24 mouse cellular contexts compared by ENCODE assay signal in the genomic region with DNA sequence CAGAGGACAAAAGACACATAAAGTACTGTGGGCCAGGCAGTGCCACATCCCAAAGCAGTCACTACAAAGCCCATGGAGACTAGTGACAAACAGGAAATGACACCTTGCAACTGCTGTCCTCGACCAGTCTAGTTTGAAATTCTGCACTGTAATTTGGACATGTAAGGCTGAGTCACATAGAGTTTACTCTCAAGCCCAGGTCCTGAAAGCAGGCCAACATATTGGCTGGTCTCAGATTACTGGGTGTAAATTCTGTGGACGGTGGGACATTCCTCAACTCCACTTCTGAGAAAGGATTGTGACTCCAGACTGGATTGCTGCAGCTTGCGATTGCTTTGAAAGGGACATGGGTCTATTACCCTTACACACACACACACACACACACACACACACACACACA.
DNase-seq lines count a peak whose midpoint lies in the region; ATAC-seq and TF ChIP-seq lines count a peak whose summit lies in the region.
"Had no signal": no experiment of that assay in that cellular context is flagged by ENCODE, and none has a peak within 500 bp of the region (broad histone marks: within the 10 kb centered on the region; RNA-seq: fewer than 3 reads in every experiment).

No protein-coding gene starts in this region.

- WGBS in lung, embryonic 16.5 days = 45% methylated on average over 3 of the region's 3 CpGs
- WGBS in midbrain, postnatal 0 days = 86% methylated on average over 3 of the region's 3 CpGs

- H3K27ac ChIP-seq in lung, embryonic 16.5 days (ENCODE audit: low read length) = no peak overlapping the region
- no peak overlapping the region for H3K27ac ChIP-seq in midbrain, postnatal 0 days (ENCODE audit: low read depth, low read length)
- H3K27ac ChIP-seq: embryonic facial prominence, embryonic 13.5 days; forebrain, embryonic 10.5 days; heart, adult 2 months; hindbrain, postnatal 0 days; kidney, postnatal 0 days; liver, embryonic 14.5 days; stomach, embryonic 15.5 days had no signal

- H3K4me1 ChIP-seq in lung, embryonic 16.5 days (replicated peaks; ENCODE audit: control insufficient read depth, insufficient read depth, low read length) = no peaks in the 10 kb centered on the region
- H3K4me1 ChIP-seq in midbrain, postnatal 0 days (ENCODE audit: insufficient read depth, low read length) = no peaks in the 10 kb centered on the region
- H3K4me1 ChIP-seq: embryonic facial prominence, embryonic 13.5 days; stomach, embryonic 15.5 days had no signal

- H3K9ac ChIP-seq in lung, embryonic 16.5 days (ENCODE audit: low read length) = no peak overlapping the region
- no peak overlapping the region for H3K9ac ChIP-seq in midbrain, postnatal 0 days (replicated peaks; ENCODE audit: low read length, poor library complexity, severe bottlenecking)
- H3K9ac ChIP-seq: embryonic facial prominence, embryonic 13.5 days; liver, embryonic 14.5 days; stomach, embryonic 15.5 days had no signal

- no peaks in the 10 kb centered on the region for H3K36me3 ChIP-seq in lung, embryonic 16.5 days (ENCODE audit: control insufficient read depth, insufficient read depth, low read length)
- no peaks in the 10 kb centered on the region for H3K36me3 ChIP-seq in midbrain, postnatal 0 days (ENCODE audit: insufficient read depth, low read length)
- H3K36me3 ChIP-seq: embryonic facial prominence, embryonic 13.5 days; forebrain, embryonic 10.5 days; stomach, embryonic 15.5 days had no signal

- peak; percentile 26 for DNase-seq in adrenal gland, postnatal 14 days
- DNase-seq in adrenal gland, postnatal 4 days (ENCODE audit: low spot score in 2 of 2) = no peak
- no peak for DNase-seq in lung, postnatal 14 days
- DNase-seq in adipocyte (ENCODE audit: low spot score) = peak; percentile 8
- DNase-seq in lung, postnatal 36 days = peak; percentile 8
- no peak for DNase-seq in midbrain, postnatal 0 days (ENCODE audit: low spot score)
- no peak for DNase-seq in thymus, adult 18-20 months
- DNase-seq: adrenal gland, adult 2 months; cerebellum, adult 9-10 months; gastrocnemius, postnatal 25 days; heart, adult 2 months; heart, postnatal 4 days; kidney, adult 11 months; midbrain, embryonic 14.5 days; right cerebral cortex, postnatal 25 days; thymus, postnatal 14 days had no signal

- H3K9me3 ChIP-seq in lung, embryonic 16.5 days (ENCODE audit: control insufficient read depth, low read length) = no peaks in the 10 kb centered on the region
- H3K9me3 ChIP-seq in midbrain, postnatal 0 days (ENCODE audit: low read length) = no peaks in the 10 kb centered on the region
- H3K9me3 ChIP-seq: embryonic facial prominence, embryonic 13.5 days; forebrain, embryonic 10.5 days; stomach, embryonic 15.5 days had no signal

- H3K4me3 ChIP-seq in lung, embryonic 16.5 days (ENCODE audit: low read length) = no peak overlapping the region
- H3K4me3 ChIP-seq in midbrain, postnatal 0 days (ENCODE audit: low read depth, low read length) = no peak overlapping the region
- H3K4me3 ChIP-seq: embryonic facial prominence, embryonic 13.5 days; forebrain, embryonic 10.5 days; heart, adult 2 months; stomach, embryonic 15.5 days had no signal

- H3K27me3 ChIP-seq in lung, embryonic 16.5 days (ENCODE audit: control insufficient read depth, insufficient read depth, low read depth, low read length) = no peaks in the 10 kb centered on the region
- H3K27me3 ChIP-seq in midbrain, postnatal 0 days (ENCODE audit: insufficient read depth, low read length) = no peaks in the 10 kb centered on the region
- H3K27me3 ChIP-seq: CH12.LX; embryonic facial prominence, embryonic 13.5 days; stomach, embryonic 15.5 days had no signal

- no peak overlapping the region for H3K4me2 ChIP-seq in lung, embryonic 16.5 days (ENCODE audit: low read depth, low read length)
- H3K4me2 ChIP-seq in midbrain, postnatal 0 days (ENCODE audit: low read depth, low read length, poor library complexity, severe bottlenecking) = no peak overlapping the region
- H3K4me2 ChIP-seq: embryonic facial prominence, embryonic 13.5 days; stomach, embryonic 15.5 days had no signal

- TF ChIP-seq CTCF in midbrain, postnatal 0 days (IDR thresholded peaks at IDR 0.05) = no peak

- ATAC-seq in lung, embryonic 16.5 days (ENCODE audit: low read depth) = peak; percentile 20; the same call in 1 of the 2 replicates
- no peak for ATAC-seq in midbrain, postnatal 0 days (ENCODE audit: low FRiP score)
- ATAC-seq: hindbrain, postnatal 0 days had no signal

Comparison
In these comparisons a context has a peak if more than half of its experiments do, and no peak if none do; other contexts are left out.
1. DNase-seq: peak in adrenal gland, postnatal 14 days (single experiment), adipocyte (single experiment) and lung, postnatal 36 days (single experiment); none in adrenal gland, postnatal 4 days (0 of 2), lung, postnatal 14 days (single experiment), midbrain, postnatal 0 days (single experiment) and thymus, adult 18-20 months (0 of 2).